Mouse (Mus musculus) heart, postnatal 25 days (tissue): ENCODE measurements around the gene Rb1. TPM values are rescaled to one million over a fixed set of nuclear protein-coding genes. Genes with fewer than 3 reads are reported as not detected.

Experiments
- DNase-seq: peaks from one replicate; pipeline ENCODE4 v3.0.0; 2022; ENCODE audit warnings: low spot score
- intact Hi-C: fragments of 180-260 bp; cut with DNase I; formaldehyde crosslinking; loops from one replicate; pipeline ENCODE4 v1.15.1; 2025
- total RNA-seq, 2 experiments: library from RNA; stranded (reverse); gene quantifications; 2 replicates each; pipeline ENCODE4 v1.2.3; 2021

Rb1 gene
- total RNA-seq, 2 experiments from 2014 or later: 16.4 to 18.7 TPM

DNA sequence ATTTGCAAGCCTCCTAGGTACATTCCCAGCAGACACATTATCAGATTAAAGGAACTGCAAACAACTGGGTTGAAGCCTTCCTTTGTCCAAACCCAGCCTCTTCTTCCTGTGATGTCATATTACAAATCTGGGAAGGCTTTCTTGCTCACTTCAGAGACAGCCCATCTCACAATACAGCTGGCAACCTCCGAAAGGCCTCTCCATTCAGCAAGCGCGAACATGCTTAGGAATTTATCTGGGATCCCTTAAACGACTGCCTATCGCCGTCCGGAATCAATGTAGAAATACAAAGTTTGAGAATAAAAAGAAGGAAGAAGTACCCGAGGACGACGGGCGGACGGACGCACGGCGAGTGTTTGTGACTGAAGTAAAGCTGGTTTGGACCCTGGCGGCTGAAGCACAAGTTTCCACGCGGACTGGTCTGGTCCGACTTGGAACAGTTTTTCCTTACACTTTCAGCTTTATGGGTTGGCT is 87.7 kb downstream of the Rb1 start, which contains the start of gene Lpar6:
Lpar6 (plus strand) TSS at position 48 of the 474 bp plus-strand sequence.
- DNase-seq: peak; percentile 32
- intact Hi-C loops: no loop called here

DNA sequence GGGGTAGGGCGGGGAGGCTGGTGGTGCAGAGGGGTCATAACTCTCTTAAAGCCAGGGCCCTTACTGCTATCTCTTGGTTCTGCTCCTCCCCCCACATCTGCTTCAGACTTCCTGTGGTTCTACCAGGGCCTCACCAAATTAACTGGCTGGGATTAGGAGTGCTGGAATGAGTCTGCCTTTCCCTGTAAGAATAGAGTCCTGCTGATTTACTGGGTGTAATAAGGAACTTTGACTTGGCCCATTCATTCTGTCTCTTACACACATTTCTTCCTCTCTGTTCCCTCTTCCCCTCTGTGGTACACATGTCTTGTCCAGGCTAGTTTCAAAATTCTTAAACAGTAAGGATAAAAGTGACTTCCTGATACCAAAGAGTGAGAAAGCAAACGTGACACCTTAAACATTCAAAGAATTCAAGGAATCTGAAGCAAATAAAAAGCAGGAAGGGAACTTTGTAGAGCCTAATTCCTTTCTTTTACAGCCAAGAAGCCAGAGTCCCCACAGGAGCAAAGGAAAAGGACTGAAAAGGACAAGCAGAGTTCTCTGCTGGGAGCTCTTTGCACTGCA is 91.1 kb downstream of the Rb1 start:
- intact Hi-C loops: no loop called here
- DNase-seq: no peak

DNA sequence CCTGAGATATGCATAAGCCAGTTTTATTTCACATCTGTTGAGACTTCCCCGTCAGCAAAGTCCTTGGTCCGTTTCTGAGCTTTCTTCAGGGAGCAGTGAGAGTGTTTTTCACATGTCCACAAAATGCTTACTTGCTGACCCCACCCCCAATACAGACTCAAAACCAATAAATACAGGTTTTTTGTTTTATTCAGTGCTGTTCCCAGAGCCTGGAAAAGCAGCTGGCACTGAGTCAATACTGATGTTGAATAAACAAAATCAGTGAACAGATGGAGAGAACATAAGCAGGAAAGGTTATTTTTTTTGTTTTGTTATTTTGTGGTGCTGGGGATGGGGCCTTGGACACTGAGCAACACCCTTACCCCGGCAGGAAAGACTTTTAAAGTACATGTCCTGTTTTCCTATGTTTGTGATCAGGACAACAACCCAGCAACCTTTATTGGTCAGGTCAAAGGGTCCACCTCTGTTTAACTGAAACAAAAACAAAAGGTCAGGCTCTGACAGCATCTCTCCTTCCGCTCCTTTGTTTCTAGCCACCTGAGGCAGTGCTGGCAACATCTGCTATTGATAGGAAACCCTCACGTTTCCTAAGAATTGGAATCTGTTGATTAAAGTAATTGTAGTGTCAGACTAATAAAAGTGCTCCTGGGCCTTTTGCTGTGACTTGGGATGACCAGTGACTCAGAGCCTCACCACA is 94.2 kb downstream of the Rb1 start:
- intact Hi-C loops: no loop called here
- no peak for DNase-seq

DNA sequence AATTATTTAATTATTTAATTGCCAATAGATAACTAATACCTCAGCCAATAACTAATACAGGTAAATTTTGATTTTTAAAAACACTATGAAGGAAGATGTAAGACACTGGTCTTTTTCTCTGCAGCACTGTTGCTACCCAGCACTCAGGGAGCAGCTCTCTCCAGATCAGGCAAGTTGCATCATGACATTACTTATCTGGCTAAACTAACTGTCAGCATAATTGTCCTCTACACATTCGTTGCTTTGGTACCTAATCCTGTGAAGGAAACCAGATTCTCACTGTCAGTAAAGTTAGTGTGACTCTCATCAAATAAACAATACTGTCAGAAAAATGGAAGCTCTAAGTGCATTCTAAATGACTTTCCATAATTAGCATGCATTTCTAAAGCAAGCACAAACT is 98.8 kb downstream of the Rb1 start:
- no peak for DNase-seq

DNA sequence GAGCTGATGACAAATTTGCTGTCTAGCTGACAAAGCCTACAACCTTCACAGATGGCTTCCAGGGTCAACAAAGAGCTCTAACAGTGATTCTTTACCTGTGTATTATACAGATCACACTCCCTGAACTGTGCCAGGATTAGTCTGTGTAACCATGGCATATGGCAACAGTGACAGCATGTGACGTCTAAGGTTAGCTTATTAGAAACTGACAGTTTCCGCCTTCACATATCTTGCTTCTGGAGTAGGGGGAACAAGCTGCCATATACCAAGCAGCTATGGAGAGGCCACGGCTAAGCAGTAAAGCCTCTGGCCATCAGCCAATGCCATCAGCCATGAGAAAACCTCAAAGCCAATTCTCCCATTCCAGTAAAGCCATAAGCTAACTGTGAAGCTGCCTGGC is 99.3 kb downstream of the Rb1 start:
- DNase-seq: no peak
- intact Hi-C loops: no loop called here

More for the DNA sequence above, 98.8 kb downstream of the Rb1 start:
- intact Hi-C loops: no loop called here

DNA sequence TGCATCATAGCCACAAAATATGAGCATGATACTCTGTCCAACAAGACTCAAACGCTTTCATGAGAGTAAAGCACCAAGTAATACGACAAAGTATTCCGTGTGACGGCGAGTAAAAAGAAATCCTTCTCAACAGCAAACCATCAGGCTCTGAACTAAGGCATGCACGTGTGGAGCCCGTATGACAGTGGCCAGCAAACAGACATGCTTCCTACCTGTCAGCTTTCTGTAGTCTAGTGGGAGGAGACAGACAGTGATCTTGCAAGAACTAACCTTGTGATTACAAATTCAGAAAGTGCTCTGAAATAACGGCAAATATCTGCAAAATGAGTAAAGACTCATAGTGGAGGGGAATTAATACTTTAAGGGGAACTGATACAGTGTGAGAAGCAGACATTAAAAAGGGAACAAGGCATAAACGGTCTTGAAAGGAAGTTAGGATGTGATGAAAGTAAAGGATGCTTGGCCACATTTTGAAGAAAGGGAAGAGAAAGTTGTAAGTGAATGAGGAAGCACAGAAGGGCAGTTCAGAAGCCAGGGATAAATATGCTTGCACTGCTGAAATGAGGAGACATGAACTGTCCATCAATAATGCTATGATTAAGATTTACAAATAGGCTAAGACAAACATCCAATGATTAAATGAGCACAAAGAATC is 103.2 kb downstream of the Rb1 start:
- intact Hi-C loops: no loop called here
- no peak for DNase-seq

DNA sequence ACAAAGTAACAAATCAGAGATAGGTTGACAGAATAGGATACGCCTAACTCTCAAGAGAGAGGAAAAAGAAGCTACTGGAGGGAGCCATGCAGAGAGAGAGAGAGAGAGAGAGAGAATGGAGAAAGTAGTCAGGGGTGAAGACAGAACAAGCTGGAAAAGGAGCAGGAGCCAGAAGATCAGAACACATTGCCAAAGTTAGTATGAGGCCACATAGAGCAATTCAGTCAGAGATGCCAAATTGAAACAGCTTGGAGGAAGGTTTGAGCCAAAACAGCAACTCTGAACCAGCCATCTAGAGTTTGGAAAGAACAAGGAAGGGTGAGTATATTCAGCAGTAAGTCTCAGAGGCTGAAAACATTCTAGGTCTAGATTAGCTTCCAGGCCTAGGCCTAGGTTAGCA is 108.6 kb downstream of the Rb1 start:
- intact Hi-C loops: no loop called here
- DNase-seq: no peak

DNA sequence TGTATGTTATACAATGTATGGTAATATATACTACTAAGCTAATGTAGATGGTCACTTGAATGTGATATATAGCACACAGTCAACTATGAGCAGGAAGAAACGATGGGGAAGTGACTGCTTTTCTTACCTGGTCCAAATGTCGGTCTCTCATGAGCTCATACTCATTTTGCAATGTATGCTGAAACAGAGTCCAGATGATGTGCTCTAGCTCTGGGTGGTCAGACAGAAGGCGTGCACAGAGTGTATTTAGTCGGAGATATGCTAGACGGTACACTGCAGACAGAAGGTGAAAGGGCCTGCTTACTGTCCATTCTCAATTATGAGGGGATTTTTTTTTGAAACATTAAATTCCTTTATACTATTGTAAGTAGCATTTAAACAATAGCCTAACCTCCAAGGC is 114.1 kb downstream of the Rb1 start:
- intact Hi-C loops: loop anchor here (5.0 kb wide), 1 partner anchor 46 kb away; no protein-coding TSS in a partner anchor
- no peak for DNase-seq

DNA sequence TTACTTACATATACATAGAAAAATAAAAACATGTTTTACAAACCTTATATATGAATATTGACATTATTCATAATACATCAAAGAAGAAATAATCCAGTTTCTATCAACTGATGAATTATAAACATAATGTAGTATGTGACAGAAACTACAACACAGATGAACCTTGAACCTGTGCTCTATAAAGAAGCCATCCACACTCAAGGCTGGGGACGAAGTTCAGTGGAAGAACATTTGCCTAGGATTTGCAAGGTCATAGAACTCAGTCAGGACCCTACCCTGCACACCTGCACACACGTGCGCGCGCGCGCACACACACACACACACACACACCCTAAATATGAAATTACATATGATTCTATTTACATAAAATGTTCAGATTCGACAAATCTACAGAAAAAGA is 115.4 kb downstream of the Rb1 start:
- intact Hi-C loops: loop anchor here (5.0 kb wide), 1 partner anchor 47 kb away; no protein-coding TSS in a partner anchor
- DNase-seq: no peak

DNA sequence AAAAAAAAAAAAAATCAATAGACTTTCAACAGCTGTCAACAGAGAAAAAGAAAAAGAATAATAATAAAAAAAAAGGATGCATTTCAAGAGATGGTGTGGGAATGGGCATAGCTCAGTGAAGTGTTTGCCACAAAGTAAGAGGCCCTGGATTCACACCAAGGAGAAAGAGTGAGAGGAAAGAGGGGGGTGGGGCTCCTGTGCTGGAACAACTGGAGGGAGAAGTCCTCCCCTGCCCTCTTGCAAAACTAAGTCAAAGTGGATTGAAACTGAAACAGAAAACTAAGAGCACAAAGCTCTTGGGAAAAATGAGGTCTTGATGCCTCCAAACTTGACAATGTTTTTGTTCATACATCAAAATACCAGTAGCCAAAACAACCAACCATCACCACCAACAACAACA is 116.4 kb downstream of the Rb1 start:
- DNase-seq: no peak
- intact Hi-C loops: no loop called here

DNA sequence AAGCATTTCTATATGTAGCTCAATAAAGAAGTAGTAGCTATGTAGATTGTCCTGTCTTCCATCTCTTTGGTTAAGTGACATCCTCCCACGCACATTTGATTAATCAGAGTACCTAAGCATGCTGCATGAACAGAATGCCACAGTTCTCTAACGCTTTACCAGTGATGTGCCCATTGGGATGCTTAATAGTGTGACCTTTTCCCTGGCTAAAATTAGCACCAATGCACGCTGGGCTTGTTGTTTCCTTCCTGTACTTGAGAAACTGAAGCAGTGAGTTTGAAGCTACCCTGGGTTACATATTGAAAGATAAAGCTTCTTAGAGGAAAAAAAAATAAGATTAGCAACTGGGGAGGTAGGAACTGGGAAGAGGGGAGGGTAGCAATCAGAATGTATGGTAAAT is 121.6 kb downstream of the Rb1 start:
- DNase-seq: no peak
- intact Hi-C loops: no loop called here

DNA sequence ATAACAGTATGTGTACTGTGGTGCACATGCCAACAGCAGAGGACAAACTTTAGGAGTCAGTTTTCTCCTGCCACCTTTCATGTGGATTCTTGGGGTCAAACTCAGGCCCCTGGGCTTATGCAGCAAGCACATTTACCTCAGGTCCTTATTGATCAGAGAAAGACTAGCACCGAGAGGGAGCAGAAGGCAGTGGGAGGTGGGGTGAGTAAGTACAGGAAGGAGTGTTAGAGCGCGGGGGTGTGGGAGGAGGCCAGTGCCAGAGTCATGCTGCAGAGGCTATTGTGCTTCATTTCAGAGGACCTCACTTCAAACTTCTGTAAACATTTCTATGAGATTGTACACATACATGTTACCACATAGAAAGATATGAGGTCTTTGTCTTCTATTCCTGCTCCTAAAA is 124.2 kb downstream of the Rb1 start:
- no peak for DNase-seq
- intact Hi-C loops: no loop called here

DNA sequence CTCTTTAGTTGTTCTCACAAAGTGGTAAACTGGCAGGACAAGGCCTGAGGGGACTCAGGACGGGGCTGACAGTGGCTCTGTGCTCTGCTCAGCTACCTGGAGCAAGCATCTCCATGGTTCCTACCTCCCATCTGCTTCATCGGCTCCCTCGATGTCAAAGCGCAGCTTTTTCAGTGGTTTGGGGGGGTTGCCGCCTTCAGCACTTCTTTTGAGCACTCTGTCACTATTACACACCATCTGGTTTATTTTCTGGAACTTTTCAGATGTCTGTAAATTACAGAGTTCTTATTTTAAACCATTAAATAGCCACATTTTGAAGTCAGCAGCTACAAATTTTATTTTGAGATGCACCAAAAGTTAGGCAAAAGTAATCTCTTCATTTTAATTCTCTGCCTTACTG is 126.6 kb downstream of the Rb1 start:
- no peak for DNase-seq
- intact Hi-C loops: no loop called here

DNA sequence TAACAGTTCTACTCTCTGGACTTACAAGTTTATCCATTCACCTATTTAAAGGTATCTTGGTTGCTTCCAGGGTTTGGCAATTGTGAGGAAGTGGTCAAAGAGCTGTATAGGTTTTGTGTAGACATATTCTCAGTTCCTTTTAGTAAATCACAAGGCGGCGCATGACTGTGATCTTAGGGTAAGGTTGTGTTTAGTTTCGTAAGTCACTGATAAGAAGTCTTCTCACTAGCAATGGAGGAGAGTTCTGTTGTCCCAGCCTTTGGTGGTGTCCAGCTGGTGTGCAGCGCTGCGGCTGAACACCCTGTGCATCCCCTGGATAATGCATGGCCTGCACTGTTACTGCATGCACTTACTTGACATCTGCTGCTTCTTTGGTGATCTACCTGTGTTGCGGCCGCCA is 138.7 kb downstream of the Rb1 start:
- DNase-seq: no peak
- intact Hi-C loops: no loop called here

DNA sequence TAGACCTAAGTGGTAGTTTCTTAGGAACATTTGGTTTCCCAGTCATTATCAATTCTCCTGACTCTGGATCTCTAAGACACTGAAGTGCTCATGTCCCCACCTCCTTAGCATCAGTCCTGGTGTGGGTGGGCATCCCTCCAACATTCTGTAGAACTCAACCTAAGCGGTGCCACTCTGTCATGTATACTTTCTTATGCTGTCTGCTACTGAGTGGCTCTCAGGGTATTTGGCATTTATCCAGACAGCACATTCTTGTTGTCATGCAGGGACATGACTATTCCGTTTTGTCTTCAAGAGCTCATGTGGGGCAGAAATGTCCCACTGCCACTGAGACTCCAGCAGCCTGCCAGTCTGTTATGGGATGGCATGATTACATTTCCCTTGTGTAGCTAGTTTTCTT is 144.5 kb downstream of the Rb1 start:
- no peak for DNase-seq
- intact Hi-C loops: no loop called here

DNA sequence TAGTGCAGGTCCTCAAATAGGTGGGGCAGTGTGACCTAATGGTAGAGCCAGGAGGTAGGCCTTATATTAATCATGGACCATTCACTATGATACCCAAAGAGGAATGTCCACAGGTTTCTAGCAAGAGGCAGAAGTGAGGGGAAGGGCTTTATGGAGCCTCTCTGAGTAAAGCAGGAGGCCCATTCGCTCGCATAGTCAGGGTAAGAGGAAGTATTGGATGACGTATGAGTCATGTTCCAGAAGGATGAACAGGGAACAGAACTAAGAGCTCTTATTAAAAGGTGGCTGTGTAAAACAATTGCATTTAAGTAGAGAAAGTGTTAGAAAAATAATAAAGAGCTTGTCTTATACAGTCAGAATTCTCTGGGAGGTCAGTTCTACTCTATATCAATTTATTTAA is 145.0 kb downstream of the Rb1 start:
- intact Hi-C loops: no loop called here
- no peak for DNase-seq

DNA sequence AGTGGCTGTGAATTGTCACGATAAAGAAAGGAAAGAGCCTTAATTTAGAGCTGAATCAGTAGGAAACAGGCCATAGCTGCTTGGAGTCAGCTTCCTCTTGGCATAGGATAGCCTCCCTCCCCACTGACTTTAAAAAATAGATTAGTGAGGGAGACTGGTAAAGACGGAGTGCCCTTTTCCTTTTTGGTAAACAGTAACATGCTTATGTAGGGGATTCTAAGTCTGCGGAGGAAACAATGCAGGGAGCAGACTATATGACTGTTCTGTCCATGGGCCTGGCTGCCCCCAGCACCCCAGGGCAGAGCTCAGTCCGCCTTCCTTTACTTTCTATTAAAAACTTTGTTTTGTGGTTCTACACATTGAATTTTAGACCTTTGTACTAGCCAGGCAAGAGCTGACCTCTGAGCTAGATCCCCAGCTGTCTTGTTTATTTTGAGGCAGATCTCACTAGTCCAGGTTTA is 146.4 kb downstream of the Rb1 start:
- intact Hi-C loops: loop anchor here (5.0 kb wide), 1 partner anchor 98 kb away; no protein-coding TSS in a partner anchor
- no peak for DNase-seq

DNA sequence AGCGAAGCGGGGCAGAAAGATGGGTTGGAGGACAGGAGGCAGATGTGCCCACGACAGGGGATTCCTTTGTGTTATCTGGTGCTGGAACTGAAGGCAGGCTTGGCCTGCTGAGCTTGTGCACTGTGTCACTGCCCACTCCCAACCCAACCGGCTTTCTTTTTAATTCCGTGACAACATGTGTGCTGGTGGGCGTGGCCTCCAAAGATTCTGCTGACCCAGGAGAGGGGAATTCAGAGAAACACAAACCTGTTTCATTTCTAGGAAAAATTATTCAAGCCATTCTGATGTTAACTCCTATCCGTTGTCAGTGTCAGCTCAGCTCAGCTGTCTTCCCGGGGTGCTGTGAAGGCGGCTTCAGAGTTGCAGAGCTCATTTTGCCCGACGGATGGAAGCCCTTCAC is 147.7 kb downstream of the Rb1 start:
- intact Hi-C loops: loop anchor here (2.0 to 5.0 kb wide), 2 partner anchors 77 to 99 kb away; no protein-coding TSS in a partner anchor
- DNase-seq: no peak

DNA sequence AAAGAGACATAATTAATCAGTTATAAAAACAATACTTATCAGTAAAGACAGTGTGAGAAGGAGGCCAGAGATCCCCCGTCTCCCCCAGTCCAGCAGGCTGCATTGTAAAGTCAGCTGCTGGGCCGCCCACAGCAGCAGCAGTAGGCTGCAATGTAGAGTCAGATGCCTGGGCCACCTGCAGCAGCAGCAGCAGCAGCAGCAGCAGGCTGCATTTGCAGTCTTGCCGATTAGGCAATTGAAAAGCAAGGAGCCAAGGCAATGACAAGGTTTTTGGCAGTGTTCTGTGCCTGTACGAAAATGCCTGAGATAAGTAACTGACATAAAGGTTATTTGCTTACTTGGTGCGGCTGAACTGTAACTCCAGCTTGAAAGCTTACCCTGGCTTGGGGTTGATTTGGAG is 149.4 kb downstream of the Rb1 start:
- no peak for DNase-seq
- intact Hi-C loops: loop anchor here (2.0 to 5.0 kb wide), 2 partner anchors 79 to 101 kb away; no protein-coding TSS in a partner anchor

DNA sequence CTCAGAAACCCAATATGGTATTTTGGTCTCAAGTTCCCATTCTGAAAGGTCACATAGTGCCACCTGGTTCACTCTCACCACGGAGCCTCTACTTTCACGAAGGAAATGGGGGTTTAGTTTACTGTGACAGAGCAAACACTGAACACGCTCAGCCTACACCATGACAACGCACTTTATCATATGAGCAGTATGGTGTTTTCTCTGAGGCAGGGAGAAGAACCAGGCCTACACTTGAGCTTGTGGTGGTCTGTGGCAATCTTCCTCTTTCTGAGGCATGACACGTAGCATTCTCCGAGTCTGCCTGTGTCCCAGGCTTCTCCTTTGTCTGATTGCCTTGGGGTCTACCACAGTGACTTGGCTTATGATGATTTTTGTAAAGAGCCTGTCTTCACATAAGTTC is 149.8 kb downstream of the Rb1 start:
- no peak for DNase-seq
- intact Hi-C loops: loop anchor here (2.0 to 5.0 kb wide), 2 partner anchors 79 to 101 kb away; no protein-coding TSS in a partner anchor

DNA sequence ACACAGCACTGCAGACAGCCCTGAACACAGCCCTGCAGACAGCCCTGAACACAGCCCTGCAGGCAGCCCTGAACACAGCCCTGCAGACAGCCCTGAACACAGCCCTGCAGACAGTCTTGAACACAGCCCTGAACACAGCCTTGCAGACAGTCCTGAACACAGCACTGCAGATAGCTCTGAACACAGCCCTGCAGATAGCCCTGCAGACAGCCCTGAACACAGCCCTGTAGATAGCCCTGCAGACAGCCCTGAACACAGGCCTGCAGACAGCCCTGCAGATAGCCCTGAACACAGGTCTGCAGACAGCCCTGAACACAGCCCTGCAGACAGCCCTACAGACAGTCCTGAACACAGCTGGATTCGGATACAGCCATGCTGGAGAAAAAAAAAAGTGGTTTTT is 150.6 kb downstream of the Rb1 start:
- no peak for DNase-seq
- intact Hi-C loops: loop anchor here (5.0 kb wide), 1 partner anchor 102 kb away; no protein-coding TSS in a partner anchor
